Mouse (Mus musculus) midbrain, embryonic 13.5 days (tissue): ENCODE results near the gene Gm5788. TPM values are rescaled to one million over a fixed set of nuclear protein-coding genes. Genes with fewer than 3 reads are reported as not detected.

ENCODE experiments used
- ATAC-seq: fragments of 200-750 bp; cut with Nextera tagmentation; 2 replicates; pipeline ENCODE4 v1.8.0; 2017; ENCODE audit warnings: mild to moderate bottlenecking, moderate TSS enrichment, moderate library complexity
- H3K27ac ChIP-seq: fragments of 300-500 bp; sonication (generic); 2 replicates; pipeline ENCODE4 v1.5.1; 2015; ENCODE audit warnings: inconsistent platforms, mild to moderate bottlenecking, moderate library complexity
- H3K27me3 ChIP-seq: fragments of 300-500 bp; sonication (generic); 2 replicates; pipeline ENCODE4 v1.6.1; 2015; ENCODE audit warnings: mild to moderate bottlenecking, inconsistent platforms
- H3K36me3 ChIP-seq: fragments of 300-500 bp; sonication (generic); 2 replicates; pipeline ENCODE4 v1.6.1; 2015; ENCODE audit warnings: mild to moderate bottlenecking, inconsistent platforms
- H3K4me1 ChIP-seq: fragments of 300-500 bp; sonication (generic); replicated peaks from 2 replicates; pipeline ENCODE4 v1.6.1; 2015; ENCODE audit warnings: inconsistent platforms
- H3K4me2 ChIP-seq: fragments of 300-500 bp; sonication (generic); replicated peaks from 2 replicates; pipeline ENCODE4 v1.6.1; 2015; ENCODE audit warnings: moderate library complexity, mild to moderate bottlenecking, inconsistent platforms
- H3K4me3 ChIP-seq: fragments of 300-500 bp; sonication (generic); replicated peaks from 2 replicates; pipeline ENCODE4 v1.5.1; 2015; ENCODE audit warnings: mild to moderate bottlenecking, inconsistent platforms
- H3K9ac ChIP-seq: fragments of 300-500 bp; sonication (generic); replicated peaks from 2 replicates; pipeline ENCODE4 v1.6.1; 2015; ENCODE audit warnings: mild to moderate bottlenecking, inconsistent platforms
- H3K9me3 ChIP-seq: fragments of 300-500 bp; sonication (generic); 2 replicates; pipeline ENCODE4 v1.6.1; 2016; ENCODE audit warnings: mild to moderate bottlenecking, inconsistent platforms
- WGBS: fragments of 180-500 bp; shearing (Covaris S2); methylation state at CpG from one replicate; pipeline ENCODE4 v1.1.7; 2015; 5-methylcytosine and 5-hydroxymethylcytosine counted together
- polyA plus RNA-seq: library from polyadenylated mRNA; unstranded; fragments of >200 nt; fragmentation: Nextera tagmentation; extraction: Ambion mirVana; gene quantifications from 2 replicates; pipeline ENCODE4 v1.2.1, GENCODE M21; 2015

Gene Gm5788
- polyA plus RNA-seq, 1 experiment from 2014 or later = not detected

GRCm38 (mm10) chr12:87543927-87544326, 49.4 kb downstream of the Gm5788 start:
- Histone ChIP-seq H3K27me3 (no peaks in the 10 kb centered on the region), H3K4me2 (no peak overlapping the region), H3K36me3 (no peaks in the 10 kb centered on the region), H3K4me1 (no peaks in the 10 kb centered on the region), H3K4me3 (no peak overlapping the region), H3K9ac (no peak overlapping the region), H3K9me3 (no peaks in the 10 kb centered on the region), H3K27ac (no peak overlapping the region)
- 82% methylated on average over 3 of the region's 3 CpGs for WGBS
- no peak for ATAC-seq

Other genes with a start within 250 kb of the Gm5788 start
- gene Vipas39, start 228.5 kb upstream of the Gm5788 start, polyA plus RNA-seq = 67.3 and 69.3 TPM in 2 replicates
- 207 and 209 TPM in 2 replicates for gene Ahsa1, start 228.2 kb upstream of the Gm5788 start, polyA plus RNA-seq
- 0.79 and 0.93 TPM in 2 replicates for gene Ism2, start 195.0 kb upstream of the Gm5788 start, polyA plus RNA-seq
- 55.5 and 59.9 TPM in 2 replicates for gene Sptlc2, start 106.4 kb upstream of the Gm5788 start, polyA plus RNA-seq
- gene Slirp, start 50.8 kb upstream of the Gm5788 start, polyA plus RNA-seq = 305 and 312 TPM in 2 replicates
- gene Alkbh1, start 50.7 kb upstream of the Gm5788 start, polyA plus RNA-seq = 45.3 and 50.1 TPM in 2 replicates
- gene Snw1, start 22.4 kb upstream of the Gm5788 start, polyA plus RNA-seq = 132 and 135 TPM in 2 replicates
- not detected in 2 replicates for gene Gm8300, start 19.6 kb downstream of the Gm5788 start, polyA plus RNA-seq
- not detected in 2 replicates for gene Oog1, start 108.0 kb downstream of the Gm5788 start, polyA plus RNA-seq
- gene Gm4027, start 124.1 kb downstream of the Gm5788 start, polyA plus RNA-seq = not detected in 2 replicates
- not detected in 2 replicates for gene Gm16381, start 149.9 kb downstream of the Gm5788 start, polyA plus RNA-seq